Mouse (Mus musculus) heart, embryonic 10.5 days (tissue): ENCODE results near the gene Cmtm7. TPM values are rescaled to one million over a fixed set of nuclear protein-coding genes. Genes with fewer than 3 reads are reported as not detected.

Experiments used
- DNase-seq: peaks from one replicate; pipeline ENCODE4 v3.0.0-alpha.2; 2017; ENCODE audit warnings: low spot score
- H3K27ac ChIP-seq: fragments of 300-500 bp; sonication (generic); 2 replicates; pipeline ENCODE4 v1.5.1; 2016; ENCODE audit warnings: mild to moderate bottlenecking
- H3K27me3 ChIP-seq: fragments of 300-500 bp; sonication (generic); 2 replicates; pipeline ENCODE4 v1.6.1; 2016; ENCODE audit warnings: mild to moderate bottlenecking; ENCODE audit not compliant: poor library complexity, insufficient read depth, severe bottlenecking
- H3K36me3 ChIP-seq: fragments of 300-500 bp; sonication (generic); 2 replicates; pipeline ENCODE4 v1.6.1; 2016; ENCODE audit warnings: mild to moderate bottlenecking, moderate library complexity
- H3K4me1 ChIP-seq: fragments of 300-500 bp; sonication (generic); 2 replicates; pipeline ENCODE4 v1.6.1; 2016; ENCODE audit warnings: mild to moderate bottlenecking
- H3K4me3 ChIP-seq: fragments of 300-500 bp; sonication (generic); 2 replicates; pipeline ENCODE4 v1.5.1; 2016; ENCODE audit warnings: mild to moderate bottlenecking, moderate library complexity
- H3K9me3 ChIP-seq: fragments of 300-500 bp; sonication (generic); 2 replicates; pipeline ENCODE4 v1.6.1; 2016; ENCODE audit warnings: mild to moderate bottlenecking, moderate library complexity
- WGBS: fragments of 180-500 bp; shearing (Covaris S2); methylation state at CpG from one replicate; pipeline ENCODE4 v1.1.7; 2016; 5-methylcytosine and 5-hydroxymethylcytosine counted together
- polyA plus RNA-seq: library from polyadenylated mRNA; unstranded; fragments of >200 nt; fragmentation: Nextera tagmentation; extraction: Ambion mirVana; gene quantifications from 2 replicates; pipeline ENCODE4 v1.2.1, GENCODE M21; 2016

Gene Cmtm7
- polyA plus RNA-seq, 1 experiment from 2014 or later = 143 TPM

DNA sequence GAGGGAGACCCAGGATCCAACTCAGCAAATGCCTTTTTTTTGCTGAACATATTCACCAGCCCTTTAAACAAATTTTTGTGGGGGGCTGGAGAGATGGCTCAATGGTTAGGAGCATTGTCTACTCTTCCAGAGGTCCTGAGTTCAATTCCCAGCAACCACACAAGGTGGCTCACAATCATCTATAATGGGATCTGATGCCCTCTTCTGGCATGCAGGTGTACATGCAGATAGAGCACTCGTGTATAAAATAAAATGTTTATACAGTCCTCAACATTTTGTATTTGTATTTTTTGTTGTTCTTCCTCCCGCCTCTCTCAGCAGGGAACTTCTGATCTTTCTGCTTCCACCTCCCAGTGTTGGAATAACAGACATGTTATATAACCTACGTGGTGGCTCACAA lies 30.1 kb downstream of the Cmtm7 start:
- no peak overlapping the region for H3K4me3 ChIP-seq
- peaks cover 14% of the 10 kb centered on the region for H3K4me1 ChIP-seq
- H3K36me3 ChIP-seq = peaks cover 57% of the 10 kb centered on the region
- no peak for DNase-seq
- no peak overlapping the region for H3K27ac ChIP-seq
- 82% methylated on average over 3 of the region's 3 CpGs for WGBS
- H3K9me3 ChIP-seq = no peaks in the 10 kb centered on the region
- no peaks in the 10 kb centered on the region for H3K27me3 ChIP-seq

DNA sequence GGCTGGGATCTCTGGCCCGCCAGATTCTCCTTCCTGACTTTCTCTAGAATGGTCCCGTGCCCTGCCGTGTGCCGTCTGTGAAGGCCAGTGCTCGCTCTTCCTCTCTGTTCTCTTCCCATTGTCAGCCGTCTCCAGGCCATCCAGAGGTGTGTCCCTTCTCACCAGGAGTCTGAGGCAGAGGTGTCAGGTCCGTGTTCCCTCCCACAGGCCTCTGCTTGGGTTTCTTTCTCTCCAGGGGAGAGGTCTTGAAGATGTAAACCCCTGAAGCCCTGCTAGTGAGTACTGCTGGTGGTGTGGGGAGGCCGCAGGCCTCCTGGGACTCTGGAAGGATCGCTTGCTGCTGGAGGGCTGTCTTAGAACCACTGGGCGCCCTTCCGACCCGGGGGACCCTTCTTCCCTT lies 34.2 kb downstream of the Cmtm7 start:
- WGBS = 75% methylated on average over 12 of the region's 12 CpGs
- no peaks in the 10 kb centered on the region for H3K27me3 ChIP-seq
- peaks cover 22% of the 10 kb centered on the region for H3K4me1 ChIP-seq
- no peaks in the 10 kb centered on the region for H3K9me3 ChIP-seq
- no peak overlapping the region for H3K27ac ChIP-seq
- DNase-seq = no peak
- H3K36me3 ChIP-seq = peaks cover 45% of the 10 kb centered on the region
- H3K4me3 ChIP-seq = no peak overlapping the region

DNA sequence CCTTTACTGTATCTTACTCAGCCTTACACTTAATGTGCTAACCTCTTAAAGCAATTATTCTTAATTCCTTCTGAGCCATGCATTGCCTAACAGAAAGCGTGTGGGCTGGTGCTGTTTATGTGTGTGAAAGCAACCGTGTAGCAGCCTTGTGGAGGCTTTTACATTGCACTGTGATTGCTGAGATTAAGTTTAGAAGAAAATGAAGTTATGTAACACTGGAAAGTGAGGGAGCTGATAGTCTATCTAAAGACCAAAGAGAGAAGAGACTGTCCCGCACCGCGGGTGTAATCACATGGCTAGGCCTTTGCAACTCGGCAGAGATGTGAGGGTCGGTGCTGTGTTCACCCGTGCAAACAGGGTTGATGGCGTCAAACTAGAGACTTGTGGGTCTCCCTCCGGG lies 34.6 kb downstream of the Cmtm7 start:
- Histone ChIP-seq H3K27ac (no peak overlapping the region), H3K27me3 (no peaks in the 10 kb centered on the region), H3K36me3 (peaks cover 45% of the 10 kb centered on the region), H3K4me3 (no peak overlapping the region), H3K4me1 (peaks cover 19% of the 10 kb centered on the region), H3K9me3 (no peaks in the 10 kb centered on the region)
- DNase-seq = no peak
- WGBS = 78% methylated on average over 10 of the region's 10 CpGs

- Histone ChIP-seq H3K4me3 (no peak overlapping the region), H3K27ac (no peak overlapping the region), H3K9me3 (no peaks in the 10 kb centered on the region), H3K36me3 (peaks cover 45% of the 10 kb centered on the region), H3K27me3 (no peaks in the 10 kb centered on the region), H3K4me1 (peaks cover 19% of the 10 kb centered on the region)
- no peak for DNase-seq
- 72% methylated on average over 4 of the region's 4 CpGs for WGBS
These were observed 36.0 kb downstream of the Cmtm7 start for GRCm38 (mm10) chr9:114745654-114746053.

GRCm38 (mm10) chr9:114745163-114745562 lies 36.5 kb downstream of the Cmtm7 start:
- H3K27me3 ChIP-seq = no peaks in the 10 kb centered on the region
- H3K27ac ChIP-seq = no peak overlapping the region
- H3K4me1 ChIP-seq = peaks cover 19% of the 10 kb centered on the region
- WGBS = 37% methylated on average over 4 of the region's 4 CpGs
- H3K36me3 ChIP-seq = peaks cover 45% of the 10 kb centered on the region
- H3K9me3 ChIP-seq = no peaks in the 10 kb centered on the region
- H3K4me3 ChIP-seq = no peak overlapping the region
- DNase-seq = no peak

DNA sequence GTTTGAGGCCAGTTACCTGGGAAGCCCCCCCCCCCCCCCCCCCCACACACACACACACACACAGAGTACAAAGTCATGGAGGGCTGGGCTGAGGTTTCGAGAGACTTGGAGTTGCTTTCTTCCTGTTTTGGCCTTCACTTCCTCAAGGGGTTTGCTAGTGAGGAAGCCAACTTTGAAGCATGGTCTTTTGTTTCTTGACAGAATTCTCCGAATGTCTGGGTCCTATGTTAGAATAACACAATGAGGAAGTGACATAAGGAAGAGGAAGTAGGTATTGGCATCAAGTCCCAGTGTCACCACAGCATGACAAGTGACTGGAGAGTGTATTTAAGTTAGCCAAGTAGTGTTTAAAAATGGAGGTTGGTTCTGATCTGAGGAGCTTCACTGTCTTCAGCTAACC lies 38.9 kb downstream of the Cmtm7 start:
- 55% methylated on average over 2 of the region's 2 CpGs for WGBS
- DNase-seq = no peak
- H3K27ac ChIP-seq = no peak overlapping the region
- H3K4me1 ChIP-seq = peaks cover 18% of the 10 kb centered on the region
- H3K27me3 ChIP-seq = no peaks in the 10 kb centered on the region
- H3K9me3 ChIP-seq = no peaks in the 10 kb centered on the region
- no peak overlapping the region for H3K4me3 ChIP-seq
- peaks cover 33% of the 10 kb centered on the region for H3K36me3 ChIP-seq

DNA sequence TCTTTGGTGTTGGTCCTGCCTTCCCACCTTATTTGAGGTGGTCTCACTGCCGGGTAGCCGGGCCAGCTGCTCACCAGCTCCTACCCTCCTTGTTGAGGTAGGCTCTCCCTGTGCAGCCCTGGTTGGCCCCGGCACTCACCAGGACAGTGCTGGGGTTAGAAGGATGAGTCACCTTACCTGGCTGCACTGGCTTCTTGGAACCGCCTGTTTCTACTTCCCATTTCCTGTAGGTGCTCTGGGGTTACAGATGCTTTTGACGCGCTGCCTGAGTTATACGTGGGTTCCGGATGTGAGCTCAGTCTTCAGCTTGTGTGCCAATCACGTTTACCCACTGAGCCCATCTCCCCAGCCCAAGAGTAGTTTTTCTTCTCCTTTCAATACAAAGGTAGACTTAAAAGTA lies 41.3 kb downstream of the Cmtm7 start:
- 90% methylated on average over 9 of the region's 9 CpGs for WGBS
- no peak for DNase-seq
- Histone ChIP-seq H3K4me1 (peaks cover 26% of the 10 kb centered on the region), H3K27me3 (no peaks in the 10 kb centered on the region), H3K36me3 (peaks cover 14% of the 10 kb centered on the region; the same call in 1 of the 2 replicates), H3K27ac (no peak overlapping the region), H3K4me3 (no peak overlapping the region), H3K9me3 (no peaks in the 10 kb centered on the region)

DNA sequence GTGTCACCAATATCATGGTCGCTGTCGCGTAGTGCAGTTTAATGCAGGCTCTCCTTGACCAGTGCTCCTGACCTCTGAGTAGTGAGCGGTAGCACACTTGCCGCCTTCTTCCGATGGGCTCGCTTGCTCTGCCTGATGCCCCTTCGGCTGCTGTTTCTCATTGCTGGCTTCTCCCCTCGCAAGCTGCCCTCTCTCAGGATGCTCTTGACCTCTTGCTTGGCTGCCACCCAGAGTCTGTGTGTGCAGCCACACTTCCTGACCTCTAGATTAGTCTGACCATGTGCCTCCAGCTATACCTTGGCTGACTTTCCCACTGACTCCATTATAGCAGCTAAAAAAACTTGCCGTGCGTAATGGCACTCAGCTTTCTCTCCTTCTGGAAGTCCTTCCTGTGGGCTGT lies 45.2 kb downstream of the Cmtm7 start:
- Histone ChIP-seq H3K27ac (peak overlapping the region; percentile 74), H3K27me3 (no peaks in the 10 kb centered on the region), H3K4me1 (peaks cover 45% of the 10 kb centered on the region), H3K9me3 (no peaks in the 10 kb centered on the region), H3K4me3 (peak overlapping the region; percentile 22; the same call in 1 of the 2 replicates), H3K36me3 (peaks cover 14% of the 10 kb centered on the region; the same call in 1 of the 2 replicates)
- 50% methylated on average over 11 of the region's 11 CpGs for WGBS
- DNase-seq = no peak

DNA sequence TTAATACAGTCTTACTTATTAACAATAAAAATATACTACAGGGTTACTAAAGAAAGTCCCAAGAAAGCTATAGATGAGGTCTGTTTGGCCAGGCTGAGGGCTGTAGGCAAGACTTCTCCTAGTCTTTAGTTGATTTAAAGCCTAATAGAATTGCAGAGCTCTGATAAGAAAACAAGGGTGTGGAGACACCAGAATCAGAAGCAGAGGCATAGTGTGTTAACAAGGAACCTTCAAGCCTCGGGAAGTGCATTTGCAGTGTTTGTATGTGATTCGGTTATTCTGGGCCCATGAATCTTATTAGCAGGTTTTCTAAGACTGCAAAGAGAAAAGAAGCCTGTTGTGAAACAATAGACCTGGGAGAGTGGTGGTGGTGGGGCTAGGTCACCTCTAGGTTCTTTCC lies 48.4 kb downstream of the Cmtm7 start:
- no peaks in the 10 kb centered on the region for H3K9me3 ChIP-seq
- 61% methylated on average over 2 of the region's 2 CpGs for WGBS
- no peaks in the 10 kb centered on the region for H3K27me3 ChIP-seq
- peak overlapping the region; percentile 45 for H3K27ac ChIP-seq
- peaks cover 49% of the 10 kb centered on the region for H3K4me1 ChIP-seq
- no peak for DNase-seq
- H3K4me3 ChIP-seq = 0 out of 2 replicates have a peak overlapping the region, but pooled peaks have one; percentile 6
- H3K36me3 ChIP-seq = 0 out of 2 replicates have a peak, but pooled peaks cover 4% of the 10 kb centered on the region

DNA sequence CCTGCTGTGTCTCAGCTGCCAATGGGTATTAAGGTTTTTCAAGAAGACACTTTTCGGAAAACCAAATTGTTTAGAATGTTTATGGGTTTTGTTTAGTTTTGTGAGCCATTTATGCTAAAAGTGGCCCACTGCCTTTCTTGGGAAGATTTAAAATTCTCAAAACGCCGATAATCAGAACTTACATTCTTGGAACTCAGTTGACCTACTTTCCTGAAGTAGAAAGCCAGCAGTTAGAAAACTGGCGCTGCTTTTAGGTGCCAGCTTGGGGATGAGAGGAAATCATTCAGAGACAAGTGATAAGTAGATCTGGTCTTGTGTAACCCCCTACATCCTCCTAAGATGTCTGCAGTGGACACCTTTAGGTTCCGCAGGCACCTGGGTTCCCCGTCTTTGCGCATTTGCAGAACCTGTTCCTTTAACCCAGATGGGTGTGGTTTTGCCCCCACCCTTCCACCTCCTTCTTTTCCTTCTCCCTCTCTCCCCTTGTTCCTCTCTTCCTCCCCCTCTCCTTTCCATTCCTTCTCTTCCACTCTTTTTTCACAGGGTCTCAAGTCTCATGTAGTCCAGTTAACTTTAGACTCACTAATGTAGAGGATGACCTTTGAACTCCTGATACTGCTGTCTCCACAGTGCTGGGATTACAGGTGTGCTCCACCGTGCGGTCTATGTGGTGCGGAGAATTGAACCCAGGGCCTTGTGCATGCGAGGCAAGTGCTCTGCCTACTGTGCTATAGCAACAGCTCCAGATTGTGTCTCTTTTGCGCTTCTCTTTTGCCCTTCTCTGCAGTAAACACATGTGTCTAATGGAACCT lies 49.6 kb downstream of the Cmtm7 start:
- 70% methylated on average over 12 of the region's 12 CpGs for WGBS
- no peaks in the 10 kb centered on the region for H3K27me3 ChIP-seq
- peak overlapping the region; percentile 92 for H3K4me3 ChIP-seq
- H3K9me3 ChIP-seq = no peaks in the 10 kb centered on the region
- H3K36me3 ChIP-seq = no peaks in the 10 kb centered on the region
- H3K4me1 ChIP-seq = peaks cover 44% of the 10 kb centered on the region
- no peak for DNase-seq
- H3K27ac ChIP-seq = peak overlapping the region; percentile 95; the same call in 1 of the 2 replicates

DNA sequence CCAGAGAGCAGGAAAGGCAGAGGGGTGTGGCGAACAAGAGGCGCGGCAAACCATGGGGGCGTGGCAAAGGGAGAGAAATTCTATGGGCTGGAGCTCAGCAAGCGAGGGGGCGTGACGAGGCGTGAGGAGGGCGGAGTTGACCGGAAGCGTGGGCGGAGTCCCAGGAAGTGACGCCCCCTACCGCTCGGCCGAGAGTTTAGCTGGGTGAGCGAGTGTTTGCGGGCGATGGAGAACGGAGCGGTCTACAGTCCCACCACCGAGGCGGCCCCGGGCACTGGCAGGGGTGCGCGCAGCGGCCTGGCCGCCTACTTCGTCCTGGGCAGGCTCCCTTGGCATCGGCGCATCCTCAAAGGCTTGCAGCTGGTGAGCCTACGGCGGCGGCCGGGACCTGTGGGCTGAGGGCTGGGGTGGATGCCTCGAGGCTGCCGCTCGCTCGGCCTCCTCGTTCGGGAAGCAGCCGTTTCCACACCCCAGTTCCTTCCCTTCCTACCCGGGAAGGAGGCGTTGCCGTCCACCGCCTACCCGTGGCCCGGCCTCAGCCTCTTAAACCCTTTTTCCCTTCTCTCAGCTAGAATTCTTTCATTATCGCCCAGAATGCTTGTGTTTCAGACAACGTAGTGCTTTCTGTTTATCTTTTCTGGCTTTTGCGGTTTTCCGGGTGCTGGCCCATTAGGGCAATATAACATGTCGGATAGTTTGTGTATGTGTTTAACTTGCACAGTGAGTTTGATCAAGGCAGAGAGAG lies 50.5 kb downstream of the Cmtm7 start, which contains the start of gene Cmtm6:
TSS of gene Cmtm6 (plus strand) at position 106 of the 745 bp plus-strand sequence.
- peak within 1 kb of the TSS; percentile 95 for H3K27ac ChIP-seq
- H3K36me3 ChIP-seq = no peaks in the 10 kb centered on the region
- DNase-seq = peak; percentile 99
- under 1% methylated on average over 53 of the region's 53 CpGs for WGBS
- H3K4me1 ChIP-seq = peaks cover 35% of the 10 kb centered on the region
- H3K4me3 ChIP-seq = peak within 1 kb of the TSS; percentile 92
- no peaks in the 10 kb centered on the region for H3K27me3 ChIP-seq
- no peaks in the 10 kb centered on the region for H3K9me3 ChIP-seq

DNA sequence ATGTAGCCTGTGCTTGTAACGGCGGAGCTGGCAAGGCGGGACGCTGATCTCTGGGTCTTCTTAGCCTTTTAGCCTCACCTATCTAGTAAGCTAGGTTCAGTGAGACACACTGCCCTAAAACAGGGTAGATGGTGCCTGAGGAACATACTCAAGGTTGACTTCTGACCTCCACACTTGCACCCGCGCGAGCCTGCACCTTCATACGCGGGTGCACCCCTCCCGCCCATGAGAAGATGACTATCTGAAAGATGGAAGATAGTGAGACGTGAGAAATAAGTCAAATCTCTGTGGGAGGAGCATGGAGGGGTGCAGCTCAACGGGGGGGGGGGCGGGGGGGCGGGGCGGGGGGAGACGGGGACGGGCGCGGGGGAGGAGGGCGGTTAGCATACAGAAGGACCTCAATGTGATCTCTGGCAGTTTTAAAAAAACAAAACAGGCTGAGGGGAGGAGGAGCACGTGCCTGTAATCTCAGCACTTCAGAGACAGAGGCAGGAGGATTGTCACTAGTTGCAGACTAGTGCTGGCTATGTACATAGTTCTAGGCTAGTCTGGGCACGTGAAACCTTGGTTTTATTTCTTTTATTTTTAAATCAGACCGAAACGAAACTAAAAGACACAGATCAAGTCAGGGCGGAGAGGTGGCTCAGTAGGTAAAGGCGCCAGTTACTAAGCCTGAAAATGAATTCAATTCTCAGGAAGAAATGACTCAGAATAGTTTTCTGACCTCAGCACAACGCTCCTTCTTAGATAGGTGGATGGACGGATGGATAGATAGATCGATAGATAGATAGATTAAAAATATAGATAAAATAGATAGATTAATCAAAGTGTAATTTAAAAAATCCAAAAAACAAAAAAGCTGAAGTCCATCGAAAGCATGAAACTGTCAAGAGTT lies 51.5 kb downstream of the Cmtm7 start:
- Histone ChIP-seq H3K4me1 (peaks cover 35% of the 10 kb centered on the region), H3K36me3 (peaks cover 5% of the 10 kb centered on the region), H3K9me3 (no peaks in the 10 kb centered on the region), H3K4me3 (peak overlapping the region; percentile 92), H3K27me3 (no peaks in the 10 kb centered on the region), H3K27ac (no peak overlapping the region)
- DNase-seq = no peak
- 26% methylated on average over 26 of the region's 30 CpGs for WGBS
